In genomic region chr6:124740211-124740887, GRCm38 (mm10) we compare ENCODE assay signal across 8 mouse cellular contexts. TPM values are rescaled to one million over a fixed set of nuclear protein-coding genes. Genes with fewer than 3 reads are reported as not detected.
DNase-seq lines count a peak whose midpoint lies in the region; ATAC-seq and TF ChIP-seq lines count a peak whose summit lies in the region.

No protein-coding gene starts in this region.

- H3K9me3 ChIP-seq in embryonic facial prominence, embryonic 11.5 days (replicated peaks; ENCODE audit: control insufficient read depth, low read length), result no peaks in the 10 kb centered on the region
- no peaks in the 10 kb centered on the region for H3K9me3 ChIP-seq in hindbrain, embryonic 13.5 days
- H3K9me3 ChIP-seq in liver, embryonic 12.5 days (replicated peaks), result no peaks in the 10 kb centered on the region
- no peaks in the 10 kb centered on the region for H3K9me3 ChIP-seq in neural tube, embryonic 12.5 days

- H3K4me2 ChIP-seq in embryonic facial prominence, embryonic 11.5 days (ENCODE audit: low read depth, low read length), result peak overlapping the region; percentile 74
- peak overlapping the region; percentile 73 for H3K4me2 ChIP-seq in hindbrain, embryonic 13.5 days
- H3K4me2 ChIP-seq in liver, embryonic 12.5 days, result peak overlapping the region; percentile 94
- peak overlapping the region; percentile 77 for H3K4me2 ChIP-seq in neural tube, embryonic 12.5 days (replicated peaks)

- peak overlapping the region; percentile 99 for H3K27ac ChIP-seq in left cerebral cortex, adult 2 months
- peak overlapping the region; percentile 98 for H3K27ac ChIP-seq in embryonic facial prominence, embryonic 11.5 days (replicated peaks; ENCODE audit: low read depth, low read length)
- H3K27ac ChIP-seq in hindbrain, embryonic 13.5 days, result peak overlapping the region; percentile 100
- peak overlapping the region; percentile 98 for H3K27ac ChIP-seq in liver, embryonic 12.5 days
- H3K27ac ChIP-seq in neural tube, embryonic 12.5 days, result peak overlapping the region; percentile 99

- intact Hi-C loops in left cerebral cortex, adult 2 months (cut with DNase I), result loop anchor here (1.0 to 5.0 kb wide), 4 partner anchors 28 to 170 kb away; partner anchors contain the start of genes C1rb, Emg1, Lpcat3 and Phb2

- H3K4me1 ChIP-seq in embryonic facial prominence, embryonic 11.5 days (ENCODE audit: control insufficient read depth, insufficient read depth, low read length), result no peaks in the 10 kb centered on the region
- peaks cover 38% of the 10 kb centered on the region for H3K4me1 ChIP-seq in hindbrain, embryonic 13.5 days (replicated peaks)
- H3K4me1 ChIP-seq in liver, embryonic 12.5 days, result peaks cover 51% of the 10 kb centered on the region
- H3K4me1 ChIP-seq in neural tube, embryonic 12.5 days, result peaks cover 32% of the 10 kb centered on the region

- H3K27me3 ChIP-seq in embryonic facial prominence, embryonic 11.5 days (ENCODE audit: control insufficient read depth, insufficient read depth, low read length), result no peaks in the 10 kb centered on the region
- H3K27me3 ChIP-seq in hindbrain, embryonic 13.5 days, result no peaks in the 10 kb centered on the region
- no peaks in the 10 kb centered on the region for H3K27me3 ChIP-seq in liver, embryonic 12.5 days (replicated peaks)
- no peaks in the 10 kb centered on the region for H3K27me3 ChIP-seq in neural tube, embryonic 12.5 days (replicated peaks)

- DNase-seq in left cerebral cortex, adult 2 months (ENCODE audit: extremely low spot score in 1 of 2, low spot score in 2 of 2), result peak in 1 of 2 experiments; percentile 60
- no peak for DNase-seq in left cerebral cortex, adult 11 months (ENCODE audit: low spot score)
- peak; percentile 86 for DNase-seq in NIH3T3 (ENCODE audit: low read depth)
- peak; percentile 70 for DNase-seq in embryonic facial prominence, embryonic 11.5 days (ENCODE audit: low spot score)
- no peak for DNase-seq in urinary bladder, adult 2 months (ENCODE audit: low spot score)

- H3K36me3 ChIP-seq in embryonic facial prominence, embryonic 11.5 days (replicated peaks; ENCODE audit: control insufficient read depth, insufficient read depth, low read depth, low read length), result peaks cover 4% of the 10 kb centered on the region
- H3K36me3 ChIP-seq in hindbrain, embryonic 13.5 days, result peaks cover 30% of the 10 kb centered on the region
- H3K36me3 ChIP-seq in liver, embryonic 12.5 days, result peaks cover 3% of the 10 kb centered on the region; the same call in 1 of the 2 replicates
- peaks cover 25% of the 10 kb centered on the region for H3K36me3 ChIP-seq in neural tube, embryonic 12.5 days

- peak; percentile 9 for ATAC-seq in embryonic facial prominence, embryonic 11.5 days (replicated peaks; ENCODE audit: insufficient number of reproducible peaks, low FRiP score, low TSS enrichment, low read depth)
- ATAC-seq in hindbrain, embryonic 13.5 days (ENCODE audit: low FRiP score), result peak; percentile 33
- ATAC-seq in liver, embryonic 12.5 days, result peak; percentile 10; the same call in 1 of the 2 replicates
- ATAC-seq in neural tube, embryonic 12.5 days (ENCODE audit: low FRiP score, low read depth), result peak; percentile 29

- H3K9ac ChIP-seq in embryonic facial prominence, embryonic 11.5 days (replicated peaks; ENCODE audit: low read length), result peak overlapping the region; percentile 71
- H3K9ac ChIP-seq in hindbrain, embryonic 13.5 days, result peak overlapping the region; percentile 96
- H3K9ac ChIP-seq in liver, embryonic 12.5 days, result peak overlapping the region; percentile 83
- H3K9ac ChIP-seq in neural tube, embryonic 12.5 days, result peak overlapping the region; percentile 89

- H3K4me3 ChIP-seq in left cerebral cortex, adult 2 months, result peak overlapping the region; percentile 64
- peak overlapping the region; percentile 40 for H3K4me3 ChIP-seq in embryonic facial prominence, embryonic 11.5 days (ENCODE audit: low read depth, low read length)
- peak overlapping the region; percentile 70 for H3K4me3 ChIP-seq in hindbrain, embryonic 13.5 days
- peak overlapping the region; percentile 65 for H3K4me3 ChIP-seq in liver, embryonic 12.5 days
- peak overlapping the region; percentile 64 for H3K4me3 ChIP-seq in neural tube, embryonic 12.5 days

- TF ChIP-seq CTCF in left cerebral cortex, adult 2 months (IDR thresholded peaks at IDR 0.05), result peak; percentile 65

- under 1% methylated on average over 29 of the region's 29 CpGs for WGBS in embryonic facial prominence, embryonic 11.5 days
- under 1% methylated on average over 25 of the region's 29 CpGs for WGBS in hindbrain, embryonic 13.5 days
- 0% methylated on average over 29 of the region's 29 CpGs for WGBS in liver, embryonic 12.5 days (ENCODE audit: insufficient replicate concordance)
- under 1% methylated on average over 29 of the region's 29 CpGs for WGBS in neural tube, embryonic 12.5 days

RNA-seq across cellular contexts. Expression of gene Grcc10, which starts 0.8 kb away (rescaled TPM):
- total RNA-seq in left cerebral cortex, adult 2 months (2021), result 100 to 1,000 TPM; 298 to 309 TPM
- polyA plus RNA-seq in embryonic facial prominence, embryonic 11.5 days (2014; fragmentation: Nextera tagmentation; extraction: Ambion mirVana), result 518 and 553 TPM in 2 replicates
- 670 and 677 TPM in 2 replicates for polyA plus RNA-seq in hindbrain, embryonic 13.5 days (2015; fragmentation: Nextera tagmentation; extraction: Ambion mirVana)
- 109 and 116 TPM in 2 replicates for polyA plus RNA-seq in liver, embryonic 12.5 days (2016; fragmentation: Nextera tagmentation; extraction: Ambion mirVana)
- polyA plus RNA-seq in neural tube, embryonic 12.5 days (2016; fragmentation: Nextera tagmentation; extraction: Ambion mirVana), result 527 and 552 TPM in 2 replicates
- 214 and 229 TPM in 2 replicates for polyA plus RNA-seq in urinary bladder, adult 2 months (2012; rRNA removed)

RNA-seq across cellular contexts. Expression of gene Ptpn6, which starts 1.8 kb away (rescaled TPM):
- 1 to 10 TPM; 3.3 to 4.0 TPM for total RNA-seq in left cerebral cortex, adult 2 months (2021)
- polyA plus RNA-seq in embryonic facial prominence, embryonic 11.5 days (2014; fragmentation: Nextera tagmentation; extraction: Ambion mirVana), result 6.0 and 11.2 TPM in 2 replicates
- polyA plus RNA-seq in hindbrain, embryonic 13.5 days (2015; fragmentation: Nextera tagmentation; extraction: Ambion mirVana), result 5.0 and 5.9 TPM in 2 replicates
- polyA plus RNA-seq in liver, embryonic 12.5 days (2016; fragmentation: Nextera tagmentation; extraction: Ambion mirVana), result 30.8 and 31.3 TPM in 2 replicates
- polyA plus RNA-seq in neural tube, embryonic 12.5 days (2016; fragmentation: Nextera tagmentation; extraction: Ambion mirVana), result 4.8 and 6.6 TPM in 2 replicates
- 17.0 and 18.2 TPM in 2 replicates for polyA plus RNA-seq in urinary bladder, adult 2 months (2012; rRNA removed)

RNA-seq across cellular contexts. Expression of gene Gm45234, which starts 15.5 kb away (rescaled TPM):
- not detected for total RNA-seq in left cerebral cortex, adult 2 months (2021)
- polyA plus RNA-seq in embryonic facial prominence, embryonic 11.5 days (2014; fragmentation: Nextera tagmentation; extraction: Ambion mirVana), result not detected in 2 replicates
- not detected in 2 replicates for polyA plus RNA-seq in hindbrain, embryonic 13.5 days (2015; fragmentation: Nextera tagmentation; extraction: Ambion mirVana)
- polyA plus RNA-seq in liver, embryonic 12.5 days (2016; fragmentation: Nextera tagmentation; extraction: Ambion mirVana), result not detected in 2 replicates
- not detected in 2 replicates for polyA plus RNA-seq in neural tube, embryonic 12.5 days (2016; fragmentation: Nextera tagmentation; extraction: Ambion mirVana)
- polyA plus RNA-seq in urinary bladder, adult 2 months (2012; rRNA removed), result not detected in 2 replicates

RNA-seq across cellular contexts. Expression of gene Atn1, which starts 16.0 kb away (rescaled TPM):
- total RNA-seq in left cerebral cortex, adult 2 months (2021), result 100 to 1,000 TPM; 170 to 181 TPM
- 9.0 and 9.6 TPM in 2 replicates for polyA plus RNA-seq in embryonic facial prominence, embryonic 11.5 days (2014; fragmentation: Nextera tagmentation; extraction: Ambion mirVana)
- 21.6 and 22.7 TPM in 2 replicates for polyA plus RNA-seq in hindbrain, embryonic 13.5 days (2015; fragmentation: Nextera tagmentation; extraction: Ambion mirVana)
- polyA plus RNA-seq in liver, embryonic 12.5 days (2016; fragmentation: Nextera tagmentation; extraction: Ambion mirVana), result 2.6 and 2.9 TPM in 2 replicates
- polyA plus RNA-seq in neural tube, embryonic 12.5 days (2016; fragmentation: Nextera tagmentation; extraction: Ambion mirVana), result 16.8 and 17.4 TPM in 2 replicates
- 11.3 and 32.9 TPM in 2 replicates for polyA plus RNA-seq in urinary bladder, adult 2 months (2012; rRNA removed)

RNA-seq across cellular contexts. Expression of gene Phb2, which starts 28.2 kb away (rescaled TPM):
- total RNA-seq in left cerebral cortex, adult 2 months (2021), result 100 to 1,000 TPM; 115 to 120 TPM
- polyA plus RNA-seq in embryonic facial prominence, embryonic 11.5 days (2014; fragmentation: Nextera tagmentation; extraction: Ambion mirVana), result 371 and 375 TPM in 2 replicates
- 254 and 257 TPM in 2 replicates for polyA plus RNA-seq in hindbrain, embryonic 13.5 days (2015; fragmentation: Nextera tagmentation; extraction: Ambion mirVana)
- 433 and 443 TPM in 2 replicates for polyA plus RNA-seq in liver, embryonic 12.5 days (2016; fragmentation: Nextera tagmentation; extraction: Ambion mirVana)
- polyA plus RNA-seq in neural tube, embryonic 12.5 days (2016; fragmentation: Nextera tagmentation; extraction: Ambion mirVana), result 312 and 315 TPM in 2 replicates
- 111 and 120 TPM in 2 replicates for polyA plus RNA-seq in urinary bladder, adult 2 months (2012; rRNA removed)

Comparison
In these comparisons a context has a peak if more than half of its experiments do, and no peak if none do; other contexts are left out.
1. DNase-seq: peak in NIH3T3 (single experiment) and embryonic facial prominence, embryonic 11.5 days (single experiment); none in left cerebral cortex, adult 11 months (single experiment) and urinary bladder, adult 2 months (single experiment).
2. Peak in every context shown above with its lines, with median percentiles within 50 percentile points of each other: H3K27ac ChIP-seq, H3K4me3 ChIP-seq, ATAC-seq, H3K4me2 ChIP-seq and H3K9ac ChIP-seq.